Mouse (Mus musculus): ENCODE results near the gene Prkca.

- no peak for TF ChIP-seq KAT2A (conservative IDR thresholded peaks at IDR 0.05; ENCODE audit: low read depth, low read length)
- TF ChIP-seq CTCF (IDR thresholded peaks at IDR 0.05 in 2 of 3, conservative IDR thresholded peaks at IDR 0.05 in 1 of 3; ENCODE audit: control insufficient read depth in 1 of 3, insufficient read depth in 1 of 3, low read depth in 2 of 3, low read length in 3 of 3, poor library complexity in 1 of 3, severe bottlenecking in 1 of 3): no peak
- TF ChIP-seq ZC3H11A (IDR thresholded peaks at IDR 0.05; ENCODE audit: low read depth, low read length): no peak
- TF ChIP-seq EP300 (IDR thresholded peaks at IDR 0.05; ENCODE audit: low read depth in 1 of 2, low read length in 2 of 2): no peak
- TF ChIP-seq MAX (IDR thresholded peaks at IDR 0.05; ENCODE audit: low read length): no peak
- TF ChIP-seq POLR2A (IDR thresholded peaks at IDR 0.05; ENCODE audit: control insufficient read depth in 1 of 2, insufficient read depth in 1 of 2, low read depth in 1 of 2, low read length in 2 of 2, poor library complexity in 1 of 2): no peak
- TF ChIP-seq ETS1 (IDR thresholded peaks at IDR 0.05; ENCODE audit: low read depth, low read length): no peak
- TF ChIP-seq GATA1 (IDR thresholded peaks at IDR 0.05; ENCODE audit: low read depth, low read length): no peak
- TF ChIP-seq GABPA (IDR thresholded peaks at IDR 0.05; ENCODE audit: low read depth, low read length): no peak
- no peak for TF ChIP-seq UBTF (IDR thresholded peaks at IDR 0.05; ENCODE audit: borderline replicate concordance, insufficient read depth, low read depth, low read length)
- TF ChIP-seq TAL1 (IDR thresholded peaks at IDR 0.05; ENCODE audit: low read length): no peak
- no peak for TF ChIP-seq SIN3A (IDR thresholded peaks at IDR 0.05; ENCODE audit: low read length)
- no peak for TF ChIP-seq TCF12 (IDR thresholded peaks at IDR 0.05; ENCODE audit: low read depth, low read length)
Observed at GRCm38 (mm10) chr11:107931288-107931687, 412.4 kb downstream of the Prkca start.

Measured in MEL (cell line).